Mouse (Mus musculus) heart, embryonic 11.5 days (tissue): ENCODE measurements around the gene Slc1a7. TPM values are rescaled to one million over a fixed set of nuclear protein-coding genes. Genes with fewer than 3 reads are reported as not detected.

Experiments
- ATAC-seq: fragments of 200-750 bp; cut with Nextera tagmentation; replicated peaks from 2 replicates; pipeline ENCODE4 v1.8.0; 2017; ENCODE audit warnings: moderate library complexity; ENCODE audit not compliant: insufficient number of reproducible peaks, low FRiP score, low TSS enrichment
- H3K27ac ChIP-seq: fragments of 300-500 bp; sonication (generic); 2 replicates; pipeline ENCODE4 v1.5.1; 2014; ENCODE audit warnings: mild to moderate bottlenecking, low read depth, low read length
- H3K27me3 ChIP-seq: fragments of 300-500 bp; sonication (generic); 2 replicates; pipeline ENCODE4 v1.6.1; 2014; ENCODE audit warnings: mild to moderate bottlenecking, low read length, mixed read lengths; ENCODE audit not compliant: control insufficient read depth, insufficient read depth
- H3K36me3 ChIP-seq: fragments of 300-500 bp; sonication (generic); 2 replicates; pipeline ENCODE4 v1.6.1; 2014; ENCODE audit warnings: mild to moderate bottlenecking, low read length, moderate library complexity, mixed read lengths; ENCODE audit not compliant: control insufficient read depth, insufficient read depth
- H3K4me1 ChIP-seq: fragments of 300-500 bp; sonication (generic); 2 replicates; pipeline ENCODE4 v1.6.1; 2014; ENCODE audit warnings: low read length; ENCODE audit not compliant: control insufficient read depth, insufficient read depth
- H3K4me2 ChIP-seq: fragments of 300-500 bp; sonication (generic); 2 replicates; pipeline ENCODE4 v1.6.1; 2014; ENCODE audit warnings: mild to moderate bottlenecking, moderate library complexity
- H3K4me3 ChIP-seq: fragments of 300-500 bp; sonication (generic); 2 replicates; pipeline ENCODE4 v1.5.1; 2014; ENCODE audit warnings: low read depth, low read length
- H3K9ac ChIP-seq: fragments of 300-500 bp; sonication (generic); 2 replicates; pipeline ENCODE4 v1.6.1; 2014; ENCODE audit warnings: mild to moderate bottlenecking, low read depth, low read length, moderate library complexity
- H3K9me3 ChIP-seq: fragments of 300-500 bp; sonication (generic); replicated peaks from 2 replicates; pipeline ENCODE4 v1.6.1; 2016; ENCODE audit warnings: low read length; ENCODE audit not compliant: control insufficient read depth
- WGBS: fragments of 180-500 bp; shearing (Covaris S2); extraction: QIAGEN DNeasy Blood & Tissue Kit; methylation state at CpG from one replicate; pipeline ENCODE4 v1.1.7; 2014; ENCODE audit not compliant: insufficient replicate concordance; 5-methylcytosine and 5-hydroxymethylcytosine counted together
- polyA plus RNA-seq: library from polyadenylated mRNA; unstranded; fragments of >200 nt; fragmentation: Nextera tagmentation; extraction: Ambion mirVana; gene quantifications from 2 replicates; pipeline ENCODE4 v1.2.1, GENCODE M21; 2014

The Slc1a7 gene
- polyA plus RNA-seq, 1 experiment from 2014 or later, result not detected

DNA sequence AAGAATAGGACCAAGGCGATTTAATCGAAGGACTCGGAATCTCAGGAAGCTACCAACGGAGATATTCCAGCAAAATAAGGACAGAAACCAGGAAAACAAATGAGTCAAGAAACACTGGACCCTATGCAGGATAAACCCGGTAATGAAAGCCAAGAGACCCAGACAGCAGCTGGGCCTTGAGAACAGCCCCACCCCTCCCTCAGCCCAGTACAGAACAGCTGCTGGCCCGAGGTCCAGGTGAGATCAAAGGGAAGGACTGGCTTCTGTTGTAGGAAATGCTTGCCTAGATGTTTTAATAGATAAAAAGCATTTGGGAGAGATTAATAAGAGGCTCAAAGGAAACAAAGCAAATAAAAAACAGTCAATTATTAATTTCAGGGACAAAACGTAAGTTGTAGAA lies 6.9 kb downstream of the Slc1a7 start:
- Histone ChIP-seq H3K36me3 (no peaks in the 10 kb centered on the region), H3K4me2 (no peak overlapping the region), H3K9me3 (no peaks in the 10 kb centered on the region), H3K27me3 (peaks cover 5% of the 10 kb centered on the region; the same call in 1 of the 2 replicates), H3K27ac (no peak overlapping the region), H3K4me3 (no peak overlapping the region), H3K9ac (no peak overlapping the region), H3K4me1 (0 out of 2 replicates have a peak, but pooled peaks cover 3% of the 10 kb centered on the region)
- ATAC-seq, result no peak
- WGBS, result 69% methylated on average over 7 of the region's 7 CpGs

DNA sequence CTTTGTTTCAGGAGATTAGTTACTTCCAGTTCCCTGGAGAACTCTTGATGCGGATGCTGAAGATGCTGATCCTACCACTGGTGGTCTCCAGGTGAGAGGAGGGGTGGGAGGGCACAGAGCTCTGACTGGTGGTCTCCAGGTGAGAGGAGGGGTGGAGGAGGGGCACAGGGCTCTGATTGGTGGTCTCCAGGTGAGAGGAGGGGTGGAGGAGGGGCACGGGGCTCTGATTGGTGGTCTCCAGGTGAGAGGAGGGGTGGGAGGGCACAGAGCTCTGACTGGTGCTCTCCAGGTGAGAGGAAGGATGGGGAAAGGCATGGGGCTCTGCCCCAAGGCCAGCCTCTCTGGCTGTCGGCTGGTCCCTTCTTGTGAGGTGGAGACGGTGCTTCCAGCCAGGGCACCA lies 9.5 kb downstream of the Slc1a7 start:
- WGBS, result 59% methylated on average over 4 of the region's 4 CpGs
- no peak overlapping the region for H3K4me3 ChIP-seq
- H3K4me2 ChIP-seq, result no peak overlapping the region
- no peak for ATAC-seq
- H3K27me3 ChIP-seq, result peaks cover 5% of the 10 kb centered on the region; the same call in 1 of the 2 replicates
- H3K4me1 ChIP-seq, result peaks cover 8% of the 10 kb centered on the region; the same call in 1 of the 2 replicates
- no peaks in the 10 kb centered on the region for H3K9me3 ChIP-seq
- no peak overlapping the region for H3K9ac ChIP-seq
- no peak overlapping the region for H3K27ac ChIP-seq
- H3K36me3 ChIP-seq, result no peaks in the 10 kb centered on the region

DNA sequence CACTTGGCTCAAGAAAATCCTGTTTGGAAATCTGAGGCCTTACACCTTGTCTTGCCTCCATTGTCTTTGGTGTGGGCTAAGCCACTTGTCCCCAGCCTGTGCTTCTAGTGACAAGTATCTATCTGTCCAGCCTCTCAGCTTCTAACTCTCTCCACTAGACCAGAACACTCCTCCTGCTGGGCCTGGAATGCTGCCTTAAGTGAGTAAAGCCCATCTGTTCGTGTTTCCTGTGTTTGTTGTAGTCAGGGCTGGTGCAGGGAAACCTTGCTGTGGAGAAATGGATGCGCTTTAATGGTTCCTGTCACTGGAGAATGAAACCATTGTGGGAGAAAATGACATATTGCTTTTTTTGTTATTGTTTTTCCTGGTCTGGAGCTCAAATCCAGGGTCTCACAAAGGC lies 11.4 kb downstream of the Slc1a7 start:
- H3K4me3 ChIP-seq, result no peak overlapping the region
- H3K4me1 ChIP-seq, result peaks cover 8% of the 10 kb centered on the region; the same call in 1 of the 2 replicates
- H3K9ac ChIP-seq, result no peak overlapping the region
- no peak overlapping the region for H3K4me2 ChIP-seq
- H3K27me3 ChIP-seq, result peaks cover 5% of the 10 kb centered on the region; the same call in 1 of the 2 replicates
- no peaks in the 10 kb centered on the region for H3K9me3 ChIP-seq
- H3K27ac ChIP-seq, result no peak overlapping the region
- 34% methylated on average over 2 of the region's 2 CpGs for WGBS
- no peak for ATAC-seq
- no peaks in the 10 kb centered on the region for H3K36me3 ChIP-seq

DNA sequence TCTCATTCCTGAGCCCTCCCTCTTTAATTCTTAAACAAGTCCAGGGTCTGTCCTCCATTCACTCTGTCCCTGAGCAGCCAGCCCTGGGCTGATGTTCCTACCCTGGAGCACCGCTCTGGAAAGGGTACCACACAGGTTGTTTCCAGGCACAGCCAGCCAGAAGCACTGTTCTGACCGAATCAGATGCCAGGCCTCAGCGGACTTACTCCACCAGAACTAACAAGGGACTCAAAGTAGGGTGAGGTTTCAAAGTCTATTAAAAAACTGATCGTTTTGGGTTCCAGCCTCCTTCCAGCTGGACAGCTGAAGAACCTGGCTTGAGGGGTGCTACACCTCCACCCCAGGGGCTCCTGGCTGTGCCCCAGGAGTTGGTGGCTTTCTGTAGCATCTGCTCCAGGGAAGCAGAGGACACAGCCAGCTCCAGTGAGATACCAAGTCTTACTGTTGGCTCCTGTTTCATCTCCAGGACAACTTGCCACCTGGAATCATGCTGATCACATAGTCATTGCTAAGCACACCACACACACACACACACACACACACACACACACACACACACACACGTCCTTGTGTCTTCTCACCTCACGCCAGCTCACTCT lies 12.0 kb downstream of the Slc1a7 start:
- H3K9ac ChIP-seq, result no peak overlapping the region
- 78% methylated on average over 6 of the region's 6 CpGs for WGBS
- H3K9me3 ChIP-seq, result no peaks in the 10 kb centered on the region
- H3K4me2 ChIP-seq, result no peak overlapping the region
- H3K36me3 ChIP-seq, result no peaks in the 10 kb centered on the region
- H3K4me1 ChIP-seq, result peaks cover 8% of the 10 kb centered on the region; the same call in 1 of the 2 replicates
- H3K4me3 ChIP-seq, result no peak overlapping the region
- ATAC-seq, result no peak
- H3K27me3 ChIP-seq, result peaks cover 5% of the 10 kb centered on the region; the same call in 1 of the 2 replicates
- no peak overlapping the region for H3K27ac ChIP-seq

DNA sequence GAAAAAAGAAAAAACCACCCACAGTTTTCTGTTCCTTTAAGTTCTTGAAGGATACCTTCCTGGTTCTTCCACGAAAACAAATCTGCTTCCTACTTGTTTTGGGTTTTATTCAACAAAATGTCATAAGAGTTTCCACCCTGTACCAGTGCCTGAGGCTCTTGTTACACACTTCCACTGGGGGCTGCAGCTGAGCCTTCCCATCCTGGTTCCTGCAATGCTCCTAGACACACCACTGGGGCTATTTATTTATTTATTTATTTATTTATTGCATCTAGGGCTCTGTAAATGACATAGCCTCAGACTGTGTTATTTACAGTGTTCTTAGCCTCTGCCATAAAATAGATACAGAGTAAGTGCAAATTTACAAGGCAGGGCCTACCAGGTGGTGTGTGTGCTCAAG lies 15.6 kb downstream of the Slc1a7 start:
- Histone ChIP-seq H3K4me1 (peaks cover 8% of the 10 kb centered on the region; the same call in 1 of the 2 replicates), H3K27ac (no peak overlapping the region), H3K27me3 (no peaks in the 10 kb centered on the region), H3K4me2 (no peak overlapping the region), H3K4me3 (no peak overlapping the region), H3K36me3 (no peaks in the 10 kb centered on the region), H3K9me3 (no peaks in the 10 kb centered on the region), H3K9ac (no peak overlapping the region)
- ATAC-seq, result no peak
- 77% methylated on average over 1 of the region's 1 CpGs for WGBS

DNA sequence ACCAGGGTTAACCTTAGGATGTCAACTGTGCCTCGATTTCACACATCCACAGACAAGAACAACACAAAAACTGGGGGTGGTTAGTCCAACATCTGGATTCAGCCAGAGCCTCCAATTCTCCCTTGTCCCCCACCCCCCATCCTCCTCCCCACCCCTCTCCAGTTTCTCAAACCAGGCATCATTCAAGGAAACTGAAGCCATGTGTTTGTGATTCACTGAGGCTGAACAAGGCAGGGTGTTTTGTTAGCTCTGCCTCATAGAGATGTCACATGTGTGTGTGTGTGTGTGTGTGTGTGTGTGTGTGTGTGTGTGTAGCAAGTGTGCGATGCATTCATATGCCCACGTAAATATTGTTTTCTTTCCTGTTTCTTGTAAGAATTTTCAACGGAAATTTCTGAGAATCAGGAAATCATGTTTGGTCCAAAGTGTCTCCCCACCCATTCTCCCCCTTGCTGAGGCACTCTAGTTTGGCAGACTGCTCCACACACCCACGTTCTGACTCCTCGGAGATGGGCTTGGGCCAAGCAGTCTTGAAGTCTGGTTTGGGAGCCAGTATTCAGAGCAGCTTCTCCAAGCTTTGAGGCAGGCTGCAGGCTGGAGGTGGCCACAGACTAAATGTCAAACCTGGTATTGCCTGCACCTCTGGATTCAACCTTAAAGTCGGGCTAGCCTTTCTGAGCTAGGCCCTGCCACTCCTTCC lies 16.3 kb downstream of the Slc1a7 start:
- WGBS, result 73% methylated on average over 7 of the region's 7 CpGs

DNA sequence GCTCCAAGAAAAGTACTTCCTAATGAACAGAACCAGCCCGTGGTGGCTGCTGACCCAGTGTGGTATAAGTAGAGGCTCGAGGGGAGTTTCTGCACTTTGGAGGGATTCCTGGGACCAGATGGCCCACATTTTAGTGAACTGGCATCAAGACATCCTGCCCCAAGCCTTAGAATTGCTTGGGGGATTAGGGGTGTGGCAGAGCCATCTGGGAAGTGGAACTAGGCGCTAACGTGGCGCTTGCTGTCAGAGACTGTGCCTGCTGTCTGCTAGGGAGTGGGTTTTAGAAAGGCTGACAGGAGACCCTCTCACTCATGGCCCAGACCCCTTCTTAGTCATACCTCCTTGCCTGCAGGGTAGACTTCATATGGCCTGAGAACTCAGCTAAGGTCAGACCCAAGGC lies 17.7 kb downstream of the Slc1a7 start:
- Histone ChIP-seq H3K9ac (no peak overlapping the region), H3K4me3 (no peak overlapping the region), H3K4me2 (no peak overlapping the region), H3K36me3 (no peaks in the 10 kb centered on the region), H3K9me3 (no peaks in the 10 kb centered on the region), H3K4me1 (peaks cover 2% of the 10 kb centered on the region; the same call in 1 of the 2 replicates), H3K27ac (no peak overlapping the region), H3K27me3 (no peaks in the 10 kb centered on the region)
- ATAC-seq, result no peak
- 74% methylated on average over 5 of the region's 5 CpGs for WGBS

More for the DNA sequence above, 16.3 kb downstream of the Slc1a7 start:
- H3K4me2 ChIP-seq, result no peak overlapping the region
- no peak overlapping the region for H3K4me3 ChIP-seq
- no peak for ATAC-seq
- H3K27ac ChIP-seq, result no peak overlapping the region
- no peaks in the 10 kb centered on the region for H3K9me3 ChIP-seq
- no peak overlapping the region for H3K9ac ChIP-seq
- peaks cover 5% of the 10 kb centered on the region; the same call in 1 of the 2 replicates for H3K4me1 ChIP-seq
- no peaks in the 10 kb centered on the region for H3K36me3 ChIP-seq
- no peaks in the 10 kb centered on the region for H3K27me3 ChIP-seq

DNA sequence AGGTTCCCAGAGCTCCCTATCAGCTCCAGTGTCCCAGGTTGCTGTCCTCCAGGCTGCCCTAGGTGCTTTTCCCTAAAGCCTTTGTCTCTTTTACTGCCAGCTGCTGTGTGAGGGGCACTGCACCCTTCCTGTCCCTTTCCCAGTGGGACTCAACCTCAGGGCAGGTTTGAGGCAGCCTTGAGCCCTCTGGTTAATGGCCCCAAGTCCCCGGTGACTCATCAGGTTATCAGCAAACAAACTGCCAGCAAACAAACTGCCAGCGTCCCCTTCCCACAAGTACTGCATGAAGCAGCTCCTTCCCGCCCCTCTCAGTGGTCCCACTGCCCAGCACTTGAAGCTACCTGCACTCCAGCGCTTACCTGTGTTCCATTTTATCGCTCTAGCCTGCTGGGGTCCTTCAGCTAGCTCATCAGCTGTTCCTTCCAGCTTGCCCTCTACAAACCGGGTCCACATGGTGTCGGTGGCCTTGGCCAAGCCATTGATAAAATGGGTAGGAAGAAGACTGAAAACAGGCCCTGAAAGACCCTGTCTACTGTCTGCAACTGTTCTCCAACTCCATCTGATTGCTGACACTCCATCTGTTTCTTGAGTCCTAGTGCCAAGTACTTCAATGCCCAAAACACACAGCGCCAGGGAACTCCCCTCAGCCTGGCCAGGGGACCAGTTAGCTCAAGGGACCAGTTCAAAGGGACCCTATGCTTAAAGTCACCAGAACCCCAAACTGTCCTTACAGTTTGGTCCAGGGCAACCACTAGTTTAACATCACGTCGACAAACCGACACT lies 18.4 kb downstream of the Slc1a7 start:
- Histone ChIP-seq H3K4me1 (no peaks in the 10 kb centered on the region; the same call in 1 of the 2 replicates), H3K4me2 (no peak overlapping the region), H3K36me3 (no peaks in the 10 kb centered on the region), H3K27ac (no peak overlapping the region), H3K4me3 (no peak overlapping the region), H3K27me3 (no peaks in the 10 kb centered on the region), H3K9ac (no peak overlapping the region), H3K9me3 (no peaks in the 10 kb centered on the region)
- ATAC-seq, result no peak
- 72% methylated on average over 11 of the region's 11 CpGs for WGBS
